Mouse (Mus musculus): ENCODE measurements around the gene Dbh. TPM values are rescaled to one million over a fixed set of nuclear protein-coding genes. Genes with fewer than 3 reads are reported as not detected.

The Dbh gene
- polyA plus RNA-seq, 1 experiment from 2014 or later, result not detected

- H3K4me1 ChIP-seq, result no peaks in the 10 kb centered on the region
- H3K9ac ChIP-seq, result no peak overlapping the region
- no peak overlapping the region for H3K4me2 ChIP-seq
- WGBS, result 90% methylated on average over 5 of the region's 5 CpGs
- ATAC-seq, result no peak
- no peaks in the 10 kb centered on the region for H3K27me3 ChIP-seq
- no peaks in the 10 kb centered on the region for H3K36me3 ChIP-seq (ENCODE audit: poor library complexity, severe bottlenecking)
- H3K9me3 ChIP-seq (replicated peaks), result no peaks in the 10 kb centered on the region; the same call in 1 of the 2 replicates
- no peak overlapping the region for H3K4me3 ChIP-seq
- H3K27ac ChIP-seq, result no peak overlapping the region
Observed at GRCm38 (mm10) chr2:27207126-27207525, 42.1 kb downstream of the Dbh start.

DNA sequence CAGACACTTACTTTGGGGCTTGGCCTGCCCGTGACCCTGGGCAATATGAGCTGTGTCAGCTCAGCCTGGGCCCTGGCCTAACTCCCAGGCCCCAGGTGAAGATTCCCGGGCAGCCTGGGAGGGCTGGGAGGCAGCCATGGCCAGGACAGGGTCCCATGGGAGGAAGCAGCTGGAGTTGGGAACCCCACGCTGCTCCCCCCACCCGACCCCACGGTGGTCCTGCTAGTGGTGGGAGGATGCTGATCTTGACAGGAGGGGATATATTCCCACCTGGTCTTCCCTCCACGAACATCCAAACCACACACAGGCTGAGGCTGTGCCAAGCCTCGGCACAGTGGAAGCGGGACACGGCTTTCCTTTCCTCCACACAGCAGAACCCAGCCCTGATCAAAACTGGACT is 44.3 kb downstream of the Dbh start:
- no peak overlapping the region for H3K9ac ChIP-seq
- no peaks in the 10 kb centered on the region for H3K9me3 ChIP-seq (replicated peaks)
- ATAC-seq, result no peak
- H3K4me2 ChIP-seq, result no peak overlapping the region
- H3K27me3 ChIP-seq, result no peaks in the 10 kb centered on the region
- H3K36me3 ChIP-seq (ENCODE audit: poor library complexity, severe bottlenecking), result no peaks in the 10 kb centered on the region
- H3K27ac ChIP-seq, result no peak overlapping the region
- 83% methylated on average over 9 of the region's 9 CpGs for WGBS
- H3K4me3 ChIP-seq, result no peak overlapping the region
- no peaks in the 10 kb centered on the region for H3K4me1 ChIP-seq

GRCm38 (mm10) chr2:27209816-27210215 is 44.8 kb downstream of the Dbh start:
- no peak for ATAC-seq
- 71% methylated on average over 5 of the region's 5 CpGs for WGBS
- Histone ChIP-seq H3K9me3 (replicated peaks) (no peaks in the 10 kb centered on the region), H3K27me3 (no peaks in the 10 kb centered on the region), H3K9ac (no peak overlapping the region), H3K36me3 (ENCODE audit: poor library complexity, severe bottlenecking) (no peaks in the 10 kb centered on the region), H3K4me3 (no peak overlapping the region), H3K27ac (no peak overlapping the region), H3K4me2 (no peak overlapping the region), H3K4me1 (no peaks in the 10 kb centered on the region)

DNA sequence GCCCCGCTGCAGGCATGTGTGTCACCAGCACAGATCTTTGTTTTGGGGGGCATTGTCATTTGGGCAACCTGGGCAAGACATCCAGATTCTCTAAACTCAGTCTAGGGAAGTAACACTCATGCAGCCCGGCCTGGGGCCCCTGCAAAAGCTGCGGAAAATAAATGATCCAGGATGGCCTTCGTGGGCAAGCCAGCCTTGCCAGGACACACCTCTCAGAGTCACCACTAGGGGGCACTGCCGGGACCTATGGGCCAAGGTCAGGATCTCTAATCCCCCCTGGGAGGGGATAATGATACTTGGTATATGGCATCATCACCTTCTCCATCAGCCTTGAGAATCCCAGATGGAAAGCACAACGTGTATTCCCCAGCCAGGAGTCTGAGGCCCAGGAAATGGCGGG is 45.2 kb downstream of the Dbh start:
- H3K9ac ChIP-seq, result no peak overlapping the region
- no peak overlapping the region for H3K4me2 ChIP-seq
- no peaks in the 10 kb centered on the region for H3K27me3 ChIP-seq
- 68% methylated on average over 7 of the region's 7 CpGs for WGBS
- H3K27ac ChIP-seq, result no peak overlapping the region
- H3K4me3 ChIP-seq, result no peak overlapping the region
- H3K4me1 ChIP-seq, result no peaks in the 10 kb centered on the region
- no peaks in the 10 kb centered on the region for H3K36me3 ChIP-seq (ENCODE audit: poor library complexity, severe bottlenecking)
- no peak for ATAC-seq
- H3K9me3 ChIP-seq (replicated peaks), result no peaks in the 10 kb centered on the region

GRCm38 (mm10) chr2:27210676-27211210 is 45.7 kb downstream of the Dbh start:
- H3K9ac ChIP-seq, result no peak overlapping the region
- H3K4me1 ChIP-seq, result no peaks in the 10 kb centered on the region
- ATAC-seq, result no peak
- H3K27me3 ChIP-seq, result no peaks in the 10 kb centered on the region
- no peak overlapping the region for H3K4me2 ChIP-seq
- no peak overlapping the region for H3K4me3 ChIP-seq
- no peaks in the 10 kb centered on the region for H3K9me3 ChIP-seq (replicated peaks)
- WGBS, result 88% methylated on average over 12 of the region's 12 CpGs
- no peaks in the 10 kb centered on the region for H3K36me3 ChIP-seq (ENCODE audit: poor library complexity, severe bottlenecking)
- no peak overlapping the region for H3K27ac ChIP-seq

DNA sequence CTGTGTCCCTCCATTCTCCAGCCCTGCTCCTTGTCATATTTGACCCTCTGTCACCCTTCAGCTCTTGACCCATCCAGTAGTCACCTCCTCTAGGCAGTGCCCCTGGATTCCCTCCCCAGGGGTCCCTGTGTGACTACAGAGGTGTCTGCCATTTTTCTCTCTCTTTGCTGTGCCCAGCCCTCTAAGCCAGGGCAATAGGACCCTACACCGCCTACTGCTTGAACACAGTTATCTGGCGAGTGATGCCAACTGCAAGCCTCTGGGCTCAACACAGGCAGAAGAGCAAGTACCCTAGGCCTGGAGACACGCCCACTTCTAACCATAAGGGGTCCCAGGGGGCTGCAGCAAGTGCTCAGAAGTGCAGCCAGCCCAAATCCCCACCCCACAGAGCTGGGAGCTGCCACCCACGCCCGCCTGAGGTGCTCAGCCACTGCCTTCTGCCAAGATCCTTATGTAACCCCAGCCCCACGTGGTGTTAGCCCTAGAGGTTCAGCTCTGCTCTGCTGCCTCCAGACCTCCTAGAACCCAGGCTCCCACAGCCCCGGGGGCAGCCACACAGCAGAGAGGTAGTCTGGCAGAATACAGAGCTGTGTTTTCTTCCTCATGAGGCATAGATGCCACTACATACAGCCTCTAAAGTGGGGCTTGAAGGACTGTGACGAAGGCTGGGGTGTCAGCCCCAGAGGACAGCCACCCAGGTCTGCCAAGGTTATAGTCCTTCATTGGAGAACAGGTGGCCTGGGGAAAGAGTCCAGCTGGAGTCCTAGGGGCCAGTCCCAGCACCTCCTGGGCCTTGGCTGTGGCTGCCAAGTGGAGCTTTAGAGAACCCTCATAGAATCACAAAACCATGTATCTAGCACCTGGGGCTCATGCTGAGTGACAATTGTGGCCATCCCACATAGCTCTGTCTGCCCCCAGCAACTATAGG is 47.2 kb downstream of the Dbh start:
- Histone ChIP-seq H3K9me3 (replicated peaks) (no peaks in the 10 kb centered on the region), H3K36me3 (ENCODE audit: poor library complexity, severe bottlenecking) (no peaks in the 10 kb centered on the region), H3K4me3 (no peak overlapping the region), H3K4me2 (no peak overlapping the region), H3K27me3 (no peaks in the 10 kb centered on the region), H3K27ac (no peak overlapping the region), H3K4me1 (no peaks in the 10 kb centered on the region), H3K9ac (no peak overlapping the region)
- no peak for ATAC-seq
- 59% methylated on average over 8 of the region's 8 CpGs for WGBS

DNA sequence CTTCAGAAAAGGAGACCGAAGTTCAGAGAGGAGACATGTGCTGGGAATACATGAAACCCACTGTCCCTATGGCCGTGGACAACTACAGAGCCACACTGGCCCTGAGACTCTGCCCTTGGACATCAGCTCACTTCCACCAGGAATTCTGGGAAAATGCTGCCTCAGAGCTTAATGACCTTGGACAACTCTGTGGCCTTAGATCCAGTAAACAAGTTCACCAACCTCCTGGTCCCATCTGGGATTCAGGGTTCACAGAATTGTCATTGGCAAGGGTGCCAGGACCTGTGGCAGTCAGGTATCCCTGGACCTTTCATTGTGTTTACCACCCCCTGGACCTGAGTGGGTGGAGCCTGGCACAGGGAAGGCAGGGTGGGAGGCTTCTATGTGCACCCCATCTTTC is 50.5 kb downstream of the Dbh start:
- 90% methylated on average over 2 of the region's 2 CpGs for WGBS
- Histone ChIP-seq H3K9me3 (replicated peaks) (no peaks in the 10 kb centered on the region), H3K4me2 (no peak overlapping the region), H3K4me3 (no peak overlapping the region), H3K4me1 (peaks cover 7% of the 10 kb centered on the region; the same call in 1 of the 2 replicates), H3K9ac (no peak overlapping the region), H3K27me3 (no peaks in the 10 kb centered on the region), H3K27ac (no peak overlapping the region), H3K36me3 (ENCODE audit: poor library complexity, severe bottlenecking) (no peaks in the 10 kb centered on the region)
- no peak for ATAC-seq

DNA sequence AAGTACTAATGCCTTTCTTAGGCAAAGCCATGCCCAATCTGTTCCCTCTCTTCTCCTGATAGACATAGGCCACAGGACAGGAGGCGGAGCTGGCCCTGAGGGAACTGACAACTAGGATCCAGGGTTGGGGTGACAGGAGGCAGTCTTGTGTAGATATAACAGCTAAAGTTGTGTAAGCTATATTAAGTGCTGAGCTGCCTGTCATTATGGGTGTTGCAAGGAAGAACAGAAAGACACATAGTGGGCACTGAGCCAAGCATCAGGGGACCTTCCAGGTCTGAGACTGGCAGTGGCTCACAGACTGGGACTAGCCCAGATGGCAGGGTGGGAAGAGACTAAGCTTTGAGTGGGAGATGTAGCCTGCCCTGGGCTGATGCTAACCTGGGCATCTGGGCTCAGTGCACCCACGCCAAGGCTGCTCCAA is 53.1 kb downstream of the Dbh start:
- H3K9me3 ChIP-seq (replicated peaks), result no peaks in the 10 kb centered on the region
- H3K27me3 ChIP-seq, result no peaks in the 10 kb centered on the region
- no peak overlapping the region for H3K27ac ChIP-seq
- ATAC-seq, result peak; percentile 48; the same call in 1 of the 2 replicates
- H3K4me2 ChIP-seq, result no peak overlapping the region
- no peak overlapping the region for H3K9ac ChIP-seq
- no peaks in the 10 kb centered on the region for H3K36me3 ChIP-seq (ENCODE audit: poor library complexity, severe bottlenecking)
- H3K4me3 ChIP-seq, result no peak overlapping the region
- H3K4me1 ChIP-seq, result peaks cover 7% of the 10 kb centered on the region
- 79% methylated on average over 2 of the region's 2 CpGs for WGBS

GRCm38 (mm10) chr2:27218569-27218968 is 53.5 kb downstream of the Dbh start:
- no peak for ATAC-seq
- Histone ChIP-seq H3K36me3 (ENCODE audit: poor library complexity, severe bottlenecking) (no peaks in the 10 kb centered on the region), H3K27ac (no peak overlapping the region), H3K9me3 (replicated peaks) (no peaks in the 10 kb centered on the region), H3K9ac (no peak overlapping the region), H3K4me3 (no peak overlapping the region), H3K4me1 (peaks cover 7% of the 10 kb centered on the region), H3K27me3 (no peaks in the 10 kb centered on the region), H3K4me2 (no peak overlapping the region)
- 84% methylated on average over 8 of the region's 8 CpGs for WGBS

- H3K4me2 ChIP-seq, result no peak overlapping the region
- 81% methylated on average over 7 of the region's 7 CpGs for WGBS
- no peak overlapping the region for H3K27ac ChIP-seq
- no peaks in the 10 kb centered on the region for H3K9me3 ChIP-seq (replicated peaks)
- H3K36me3 ChIP-seq (ENCODE audit: poor library complexity, severe bottlenecking), result no peaks in the 10 kb centered on the region
- no peak overlapping the region for H3K4me3 ChIP-seq
- H3K27me3 ChIP-seq, result no peaks in the 10 kb centered on the region
- H3K9ac ChIP-seq, result no peak overlapping the region
- ATAC-seq, result no peak
- peaks cover 6% of the 10 kb centered on the region for H3K4me1 ChIP-seq
Observed at GRCm38 (mm10) chr2:27223012-27223421, 58.0 kb downstream of the Dbh start.

GRCm38 (mm10) chr2:27226572-27226971 is 61.5 kb downstream of the Dbh start:
- Histone ChIP-seq H3K4me2 (no peak overlapping the region), H3K27me3 (no peaks in the 10 kb centered on the region), H3K4me3 (no peak overlapping the region), H3K4me1 (no peaks in the 10 kb centered on the region; the same call in 1 of the 2 replicates), H3K9ac (no peak overlapping the region), H3K9me3 (replicated peaks) (no peaks in the 10 kb centered on the region), H3K27ac (no peak overlapping the region), H3K36me3 (ENCODE audit: poor library complexity, severe bottlenecking) (no peaks in the 10 kb centered on the region)
- 65% methylated on average over 7 of the region's 7 CpGs for WGBS
- ATAC-seq, result no peak

- no peaks in the 10 kb centered on the region for H3K9me3 ChIP-seq (replicated peaks)
- H3K4me1 ChIP-seq, result 0 out of 2 replicates have a peak, but pooled peaks cover 7% of the 10 kb centered on the region
- H3K27me3 ChIP-seq, result no peaks in the 10 kb centered on the region
- no peak for ATAC-seq
- H3K4me3 ChIP-seq, result no peak overlapping the region
- H3K9ac ChIP-seq, result no peak overlapping the region
- H3K4me2 ChIP-seq, result no peak overlapping the region
- H3K27ac ChIP-seq, result no peak overlapping the region
- 78% methylated on average over 5 of the region's 5 CpGs for WGBS
- no peaks in the 10 kb centered on the region for H3K36me3 ChIP-seq (ENCODE audit: poor library complexity, severe bottlenecking)
Observed at GRCm38 (mm10) chr2:27228809-27229480, 63.9 kb downstream of the Dbh start.

Data from forebrain, embryonic 13.5 days (tissue).